Mouse (Mus musculus) myocyte (in vitro differentiated cells): ENCODE measurements around the gene Cldn14.

Source experiments
- CEBPB ChIP-seq: IDR thresholded peaks from 2 replicates; pipeline ENCODE4 v1.6.1; 2011; ENCODE audit warnings: mild to moderate bottlenecking, moderate library complexity; ENCODE audit not compliant: poor library complexity, insufficient read depth, severe bottlenecking
- MYOD1 ChIP-seq, 3 experiments: IDR thresholded peaks; one replicate each; pipeline ENCODE4 v1.6.1; 2011; ENCODE audit warnings: control low read depth in 2 of 3, low read depth in 2 of 3, mild to moderate bottlenecking in 2 of 3, moderate library complexity in 1 of 3; ENCODE audit not compliant: insufficient read length in 2 of 3, control insufficient read depth in 1 of 3
- POLR2A ChIP-seq: IDR thresholded peaks from one replicate; pipeline ENCODE4 v1.6.1; 2011; ENCODE audit warnings: low read depth, mild to moderate bottlenecking, control low read depth, moderate library complexity; ENCODE audit not compliant: insufficient read length
- POLR2AphosphoS2 ChIP-seq: IDR thresholded peaks from one replicate; pipeline ENCODE4 v1.6.1; 2011; ENCODE audit warnings: low read depth, control low read depth; ENCODE audit not compliant: insufficient read length
- REST ChIP-seq: IDR thresholded peaks from one replicate; pipeline ENCODE4 v1.6.1; 2011; ENCODE audit warnings: mild to moderate bottlenecking, control low read depth, moderate library complexity; ENCODE audit not compliant: insufficient read depth, insufficient read length
- SRF ChIP-seq: IDR thresholded peaks from one replicate; pipeline ENCODE4 v1.6.1; 2011; ENCODE audit warnings: low read depth; ENCODE audit not compliant: control insufficient read depth, insufficient read length
- TCF12 ChIP-seq: IDR thresholded peaks from one replicate; pipeline ENCODE4 v1.6.1; 2011; ENCODE audit warnings: mild to moderate bottlenecking, control low read depth; ENCODE audit not compliant: poor library complexity, insufficient read depth, severe bottlenecking
- TCF3 ChIP-seq: IDR thresholded peaks from one replicate; pipeline ENCODE4 v1.6.1; 2011; ENCODE audit warnings: low read depth, control low read depth; ENCODE audit not compliant: insufficient read length
- USF1 ChIP-seq: IDR thresholded peaks from one replicate; pipeline ENCODE4 v1.6.1; 2011; ENCODE audit warnings: low read depth, mild to moderate bottlenecking, control low read depth, moderate library complexity

DNA sequence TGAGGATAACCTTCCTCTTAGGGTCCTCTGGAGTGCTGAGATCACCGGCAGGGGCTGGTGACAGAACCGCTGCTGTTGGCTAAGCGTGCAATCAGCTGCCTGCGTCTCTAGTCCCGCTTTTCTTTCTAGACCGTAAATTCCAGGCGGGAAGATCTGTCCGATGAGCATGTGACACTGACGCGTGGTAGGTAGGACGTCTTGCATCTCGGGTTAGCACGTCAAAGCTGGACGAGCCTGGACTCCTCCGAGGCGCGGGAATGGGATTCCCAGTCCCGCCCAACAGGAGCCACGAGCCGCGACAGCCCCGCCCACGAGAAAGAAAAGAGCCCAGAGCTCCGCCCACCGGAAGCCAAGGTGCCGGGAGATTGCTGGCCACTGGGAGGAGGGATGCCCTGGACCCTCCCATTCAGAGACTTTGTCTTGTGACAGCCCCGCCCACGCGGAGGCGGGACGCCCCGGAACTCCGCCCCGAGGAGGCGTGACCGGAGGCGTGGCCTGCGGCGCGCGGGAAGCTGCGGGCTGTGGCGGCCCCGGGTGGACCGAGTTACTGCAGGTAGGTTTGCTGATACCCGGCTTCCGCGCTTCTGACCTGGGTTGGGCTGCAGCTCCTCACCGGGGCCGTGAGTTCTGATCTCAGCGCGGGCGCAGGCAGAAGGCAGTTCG is 125.1 kb downstream of the Cldn14 start, which contains the start of gene Chaf1b:
- peak; percentile 24 for TF ChIP-seq POLR2A
- no peak for TF ChIP-seq CEBPB
- no peak for TF ChIP-seq REST
- no peak for TF ChIP-seq POLR2AphosphoS2
- TF ChIP-seq SRF, result no peak
- no peak for TF ChIP-seq TCF12
- TF ChIP-seq MYOD1 (IDR thresholded peaks at IDR 0.05; ENCODE audit: control insufficient read depth in 1 of 3, insufficient read length in 2 of 3, low read depth in 2 of 3), result no peak
- no peak for TF ChIP-seq USF1
- TF ChIP-seq TCF3, result no peak
